Mouse (Mus musculus): Measurements from ENCODE around the gene Herpud2.
"Not testable (repeated sequence)": the region's sequence is repeated elsewhere in the genome, so short reads cannot be mapped to it uniquely, and the experiment has no call there.

Gene Herpud2

DNA sequence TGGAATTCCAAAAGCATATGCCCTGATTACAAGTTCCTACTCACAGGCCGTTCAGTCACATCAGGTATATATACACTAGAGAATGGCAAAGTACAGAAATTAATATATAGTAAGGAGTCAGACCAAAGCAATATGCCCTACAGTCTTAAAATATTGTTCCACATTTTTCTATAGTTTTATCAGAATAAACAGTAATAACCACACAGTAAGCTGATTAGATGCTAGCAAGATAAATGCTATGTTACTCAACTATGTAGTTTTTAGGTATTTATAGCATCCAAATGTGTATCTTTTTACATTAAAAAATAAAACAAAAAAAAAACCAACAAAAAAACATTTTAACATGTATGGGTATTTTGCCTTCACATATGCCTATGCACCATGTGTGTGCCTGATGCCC, 5.7 kb downstream of the Herpud2 start:
- no peak for DNase-seq (ENCODE audit: low spot score)

DNA sequence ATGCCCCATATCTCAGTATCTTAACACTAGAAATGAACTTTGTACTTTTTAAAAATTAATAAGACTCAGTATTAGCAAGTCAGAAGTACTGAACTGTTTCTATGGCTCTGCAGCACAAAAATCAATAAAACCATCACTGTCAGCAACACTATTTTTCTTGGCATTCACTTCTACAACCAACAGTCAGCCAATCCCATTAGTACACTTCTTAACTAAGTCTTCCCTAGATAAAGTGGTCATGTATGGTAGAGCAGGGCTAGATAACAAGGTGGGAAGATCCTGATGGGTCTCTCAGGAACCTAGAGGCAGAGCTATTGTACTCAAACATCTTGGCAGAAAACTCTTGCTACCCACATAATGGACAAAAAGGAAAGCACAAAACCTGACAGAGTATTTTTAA, 7.7 kb downstream of the Herpud2 start:
- DNase-seq (ENCODE audit: low spot score), result no peak

DNA sequence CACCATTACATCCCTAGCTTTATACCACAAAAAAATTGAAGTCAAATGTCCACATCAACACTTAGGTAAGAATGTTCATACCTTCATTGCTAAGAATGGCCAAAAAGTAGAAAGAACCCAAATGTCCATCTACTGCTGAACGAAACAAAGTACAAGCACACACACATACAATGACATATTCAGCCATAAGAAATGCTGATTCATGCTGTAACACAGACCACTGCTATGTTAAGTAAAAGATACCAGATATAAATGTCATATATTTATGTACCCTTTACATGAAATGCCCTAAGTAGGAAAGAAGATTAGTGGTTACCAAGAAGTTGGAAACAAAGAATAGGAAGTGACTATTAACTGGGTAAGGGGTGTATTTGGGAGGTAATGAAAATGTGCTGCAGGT, 8.6 kb downstream of the Herpud2 start:
- DNase-seq (ENCODE audit: low spot score), result no peak

DNA sequence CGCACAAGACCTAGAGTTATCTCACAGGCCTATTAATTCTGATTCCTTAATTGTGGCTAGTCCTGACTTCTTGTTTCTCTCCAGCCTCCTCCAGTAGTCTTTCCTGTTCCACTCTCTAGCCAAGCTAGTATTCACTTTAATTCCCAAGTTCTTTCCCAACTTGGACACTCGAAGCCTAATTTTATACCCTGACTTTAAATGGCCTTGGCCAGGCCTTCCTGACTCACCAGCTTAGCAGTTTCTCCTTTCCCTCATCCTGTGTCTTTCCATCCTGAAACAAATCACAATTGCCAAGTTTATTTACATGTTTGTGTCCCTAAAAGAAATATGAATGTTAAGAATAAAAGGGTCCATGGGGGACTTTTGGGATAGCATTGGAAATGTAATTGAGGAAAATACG, 9.6 kb downstream of the Herpud2 start:
- no peak for DNase-seq (ENCODE audit: low spot score)

DNA sequence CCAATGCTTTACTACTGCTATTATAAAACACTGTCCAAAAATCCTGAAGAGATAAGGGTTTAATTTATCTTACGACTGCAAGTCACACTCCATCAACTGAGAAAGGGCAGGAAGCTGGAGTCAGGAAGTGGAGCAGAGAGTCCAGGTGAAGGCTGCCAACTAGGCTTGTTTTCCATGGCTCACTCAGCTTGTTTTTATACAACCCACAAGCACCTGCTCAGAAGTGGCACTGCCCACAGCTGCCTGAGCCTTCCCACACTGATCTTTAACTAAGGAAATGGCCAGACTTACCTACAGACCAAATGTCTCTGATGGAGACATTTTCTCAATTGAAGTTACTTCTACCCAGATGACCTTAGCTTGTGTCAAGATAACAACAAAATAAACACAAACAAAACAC, 11.3 kb downstream of the Herpud2 start:
- DNase-seq (ENCODE audit: low spot score), result no peak

DNA sequence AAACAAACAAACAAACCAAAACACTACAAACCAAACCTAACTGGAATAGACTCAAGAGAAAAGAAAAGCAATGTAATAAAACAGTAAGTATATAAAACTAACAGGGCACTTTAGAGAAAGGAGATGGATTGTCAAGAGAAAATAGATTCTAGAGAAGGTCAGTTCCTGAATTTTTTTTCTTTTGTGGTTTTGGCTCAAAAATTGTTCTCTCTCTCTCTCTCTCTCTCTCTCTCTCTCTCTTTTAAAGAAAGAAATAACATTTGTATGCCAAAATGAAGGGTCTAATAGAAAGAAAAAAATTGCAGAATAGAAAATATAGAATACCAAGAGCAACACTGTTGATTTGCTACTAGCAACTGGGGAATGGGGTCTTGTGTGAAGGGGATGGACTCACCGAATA, 12.7 kb downstream of the Herpud2 start:
- DNase-seq (ENCODE audit: low spot score), result no peak

DNA sequence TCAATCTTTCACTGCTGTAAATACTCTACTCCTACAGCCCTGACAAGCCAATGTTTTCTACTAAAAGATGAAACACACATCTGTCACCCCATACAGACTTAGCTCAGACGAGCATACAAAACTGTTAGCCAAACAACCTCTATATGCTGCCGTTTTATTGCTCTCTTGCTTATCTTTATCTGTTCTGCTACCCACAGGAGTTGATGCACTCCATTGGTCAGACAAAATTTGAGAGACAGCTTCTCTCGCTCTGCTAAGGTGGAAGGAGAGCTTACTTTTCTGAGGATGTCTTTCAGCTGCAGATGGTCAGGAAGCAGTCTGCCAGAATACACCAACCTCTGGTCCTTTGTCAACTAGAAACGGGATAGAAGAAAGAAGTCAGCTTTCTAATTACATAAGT, 18.7 kb downstream of the Herpud2 start:
- no peak for DNase-seq (ENCODE audit: low spot score)

GRCm38 (mm10) chr9:25132253-25132652, 19.4 kb downstream of the Herpud2 start:
- no peak for DNase-seq (ENCODE audit: low spot score)

DNA sequence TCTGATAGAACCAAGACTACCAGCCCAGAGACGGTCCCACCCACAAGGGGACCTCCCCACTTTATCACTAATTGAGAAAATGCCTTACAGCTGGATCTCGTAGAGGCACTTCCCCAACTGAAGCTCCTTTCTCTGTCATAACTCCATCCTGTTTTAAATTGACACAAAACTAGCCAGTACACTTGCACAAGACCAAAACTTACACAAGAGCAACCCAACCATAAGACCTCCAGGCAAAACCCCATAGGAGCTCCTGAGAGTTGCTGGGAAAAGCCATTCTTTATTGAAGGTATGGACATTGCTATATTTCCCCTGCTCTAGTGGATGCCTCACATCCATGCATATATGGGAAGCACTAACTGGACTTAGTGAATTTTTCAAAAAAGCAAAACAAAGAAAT, 27.6 kb downstream of the Herpud2 start:
- no peak for DNase-seq (ENCODE audit: low spot score)

GRCm38 (mm10) chr9:25123590-25123989, 28.0 kb downstream of the Herpud2 start:
- not testable (repeated sequence) for DNase-seq (ENCODE audit: low spot score)

GRCm38 (mm10) chr9:25104638-25105037, 47.0 kb downstream of the Herpud2 start:
- DNase-seq (ENCODE audit: low spot score), result no peak

DNA sequence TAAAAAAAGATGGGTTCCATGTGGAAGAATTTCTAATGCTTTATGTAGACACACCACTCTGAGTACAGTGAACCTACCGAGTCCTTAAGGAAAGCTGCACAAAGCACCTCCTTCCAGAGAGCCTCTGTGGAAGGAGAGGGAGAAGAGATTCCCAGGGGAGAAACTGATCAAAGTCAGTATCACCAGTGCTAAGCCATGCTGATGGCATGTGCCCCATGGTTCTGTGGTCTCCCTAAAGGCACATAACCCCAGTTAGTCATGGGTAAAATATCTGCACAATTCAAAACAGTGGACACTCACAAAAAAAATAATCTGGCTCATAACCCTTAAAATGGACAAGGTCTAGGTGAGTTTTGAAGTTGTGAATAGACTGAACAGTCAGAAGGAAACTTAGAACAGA, 48.7 kb downstream of the Herpud2 start:
- DNase-seq (ENCODE audit: low spot score), result no peak

GRCm38 (mm10) chr9:25090853-25091252, 60.8 kb downstream of the Herpud2 start:
- no peak for DNase-seq (ENCODE audit: low spot score)

DNA sequence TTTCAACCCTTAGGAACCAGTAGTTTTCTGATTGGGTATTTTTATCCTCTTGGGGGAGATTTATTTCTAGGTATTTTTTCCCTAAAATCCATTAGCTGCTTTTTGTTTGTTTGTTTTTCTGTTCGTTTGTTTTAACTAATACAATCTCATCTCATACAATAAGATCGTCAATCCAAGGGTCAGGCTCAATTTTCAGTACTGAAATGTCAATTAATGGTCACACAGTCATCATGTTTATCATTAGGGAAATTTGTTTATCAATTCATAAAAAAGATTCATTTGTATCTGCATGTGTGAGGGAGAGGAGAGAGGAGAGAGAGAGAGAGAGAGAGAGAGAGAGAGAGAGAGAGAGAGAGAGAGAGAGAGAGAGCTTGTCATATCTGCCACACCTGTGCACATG, 62.5 kb downstream of the Herpud2 start, which contains the start of gene Gm10181:
Gm10181 (plus strand) TSS at position 301 of the 400 bp plus-strand sequence.
- no peak for DNase-seq (ENCODE audit: low spot score)

GRCm38 (mm10) chr9:25076505-25076904, 75.1 kb downstream of the Herpud2 start:
- DNase-seq (ENCODE audit: low spot score), result no peak

- no peak for DNase-seq (ENCODE audit: low spot score)
Observed at GRCm38 (mm10) chr9:25075977-25076376, 75.6 kb downstream of the Herpud2 start.

- DNase-seq (ENCODE audit: low spot score), result no peak
Observed at GRCm38 (mm10) chr9:25072666-25073065, 79.0 kb downstream of the Herpud2 start.

GRCm38 (mm10) chr9:25058726-25059125, 92.9 kb downstream of the Herpud2 start:
- no peak for DNase-seq (ENCODE audit: low spot score)
